Mouse (Mus musculus): Measurements from ENCODE around the gene Psg18. TPM values are rescaled to one million over a fixed set of nuclear protein-coding genes. Genes with fewer than 3 reads are reported as not detected.
"Not testable (repeated sequence)": the region's sequence is repeated elsewhere in the genome, so short reads cannot be mapped to it uniquely, and the experiment has no call there.

Psg18 gene
- total RNA-seq (2021) = not detected

DNA sequence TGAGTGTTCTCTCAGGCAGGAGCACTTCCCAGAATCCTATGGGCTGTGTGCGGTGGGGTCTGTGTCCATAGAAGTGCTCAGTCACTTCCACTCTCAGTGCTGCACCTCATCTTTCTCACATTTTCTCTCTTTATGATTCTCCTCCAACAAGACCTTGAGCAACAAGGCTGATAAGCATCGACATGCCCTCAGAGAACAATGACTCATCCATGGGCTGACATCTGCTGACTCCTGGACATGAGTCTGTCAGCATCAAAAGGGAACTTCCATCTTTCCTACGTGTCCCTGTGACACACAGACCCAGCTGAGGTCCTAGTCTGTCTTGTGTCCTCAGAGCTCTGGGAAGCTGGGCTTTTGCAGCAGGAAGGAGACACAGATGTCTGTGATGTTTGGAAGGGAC, at the start of gene Psg18:
TSS of gene Psg18 (minus strand) at position 101 of the 400 bp plus-strand sequence.
- intact Hi-C loops (cut with DNase I); DNase-seq: not testable (repeated sequence)

DNA sequence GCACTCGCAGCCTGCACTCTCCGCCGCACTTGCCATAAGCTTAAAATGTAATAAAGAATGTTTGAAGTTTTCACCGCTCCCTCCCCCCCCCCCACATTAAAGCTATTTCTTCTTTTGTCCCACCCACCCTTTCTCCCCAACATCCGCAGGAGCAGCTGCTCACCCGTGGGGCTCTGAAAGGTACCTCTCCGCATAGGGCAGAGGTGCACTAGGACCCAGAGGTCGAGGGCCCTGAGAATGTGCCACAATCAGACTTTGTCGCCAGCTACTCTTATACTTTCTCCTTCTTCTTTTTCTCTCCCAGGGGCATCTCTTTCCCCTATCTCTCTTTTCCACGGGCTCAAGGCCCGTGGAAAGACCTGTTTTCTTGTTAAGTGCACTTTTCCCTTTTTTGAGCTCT, 48.6 kb upstream of the Psg18 start:
- intact Hi-C loops (cut with DNase I) = no loop called here
- no peak for DNase-seq

- intact Hi-C loops (cut with DNase I) = no loop called here
- no peak for DNase-seq
Measured at GRCm38 (mm10) chr7:18402527-18403237, 47.9 kb upstream of the Psg18 start.

DNA sequence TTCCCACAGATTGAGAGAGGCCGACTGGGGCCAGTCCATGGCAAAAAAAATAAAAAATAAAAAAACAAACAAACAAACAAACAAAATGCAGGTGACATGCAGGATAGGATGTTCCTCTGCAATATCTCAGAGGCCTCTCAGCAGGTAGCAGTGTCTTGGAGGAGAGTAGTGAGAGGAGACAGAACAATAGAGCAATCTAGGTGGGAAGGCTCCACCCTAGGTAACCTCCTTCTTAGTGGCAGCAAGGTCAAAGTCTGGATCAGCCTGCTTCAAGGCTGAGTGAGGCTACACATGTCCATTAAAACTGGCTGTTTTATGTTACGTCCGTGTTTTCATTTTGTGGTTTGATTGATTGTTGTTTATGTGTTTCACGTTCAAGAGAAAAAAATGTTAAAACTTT, 36.7 kb upstream of the Psg18 start:
- intact Hi-C loops (cut with DNase I); DNase-seq: not testable (repeated sequence)

- intact Hi-C loops (cut with DNase I) = no loop called here
- no peak for DNase-seq
Measured at GRCm38 (mm10) chr7:18378295-18378694, 23.5 kb upstream of the Psg18 start.

DNA sequence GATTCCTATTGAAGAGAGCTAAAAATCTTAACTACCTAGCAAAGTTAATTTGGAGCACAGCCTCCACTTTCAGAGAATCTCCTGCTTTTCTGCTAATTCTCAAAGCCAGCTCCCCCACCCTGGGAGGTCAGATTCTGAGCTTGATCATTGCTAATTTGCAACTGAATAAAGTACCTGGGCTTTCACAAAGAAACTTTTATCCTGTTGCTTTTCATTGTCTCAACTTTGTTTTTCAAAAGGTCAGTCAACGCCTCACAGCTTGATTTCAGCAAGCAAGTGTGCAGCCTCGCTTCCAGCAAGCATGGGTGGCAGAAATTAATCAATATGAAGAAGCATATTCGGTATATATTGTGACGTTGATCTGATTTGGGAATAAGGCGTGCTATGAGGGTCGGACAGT, 19.4 kb downstream of the Psg18 start:
- DNase-seq; intact Hi-C loops (cut with DNase I): not testable (repeated sequence)

Other genes starting within 250 kb of the Psg18 start
- gene Igfl3, start 178.5 kb downstream of the Psg18 start, total RNA-seq (2021) = not detected
- gene Mill1, start 109.7 kb downstream of the Psg18 start, total RNA-seq (2021) = not detected
- gene Psg28, start 77.0 kb upstream of the Psg18 start, total RNA-seq (2021) = not detected
- not detected for gene Psg26, start 129.2 kb upstream of the Psg18 start, total RNA-seq (2021)
- gene Psg25, start 177.3 kb upstream of the Psg18 start, total RNA-seq (2021) = not detected
- not detected for gene Psg27, start 212.3 kb upstream of the Psg18 start, total RNA-seq (2021)